Mouse (Mus musculus) natural killer cell, adult 2 months (primary cell): ENCODE measurements around the gene Osr1.

Source experiments
- DNase-seq, 2 experiments: peaks; one replicate each; pipeline ENCODE4 v3.0.0; 2022; ENCODE audit warnings: low spot score in 2 of 2

Gene Osr1

GRCm38 (mm10) chr12:9587732-9588131, 17.8 kb downstream of the Osr1 start:
- no peak for DNase-seq

- no peak for DNase-seq
These were observed 19.7 kb downstream of the Osr1 start for GRCm38 (mm10) chr12:9589561-9590134.

- no peak for DNase-seq
These were observed 21.2 kb downstream of the Osr1 start for GRCm38 (mm10) chr12:9591141-9591540.

- DNase-seq: no peak
These were observed 28.3 kb downstream of the Osr1 start for GRCm38 (mm10) chr12:9598219-9598618.
